Mouse (Mus musculus) bone marrow macrophage, adult 2 months (primary cell): ENCODE measurements around the gene Mtmr2.

Experiments used
- CTCF ChIP-seq: IDR thresholded peaks from 2 replicates; pipeline ENCODE4 v1.5.1; 2012; ENCODE audit warnings: low read depth, mild to moderate bottlenecking, low read length, moderate library complexity
- POLR2A ChIP-seq: IDR thresholded peaks from 2 replicates; pipeline ENCODE4 v1.6.1; 2012; ENCODE audit warnings: mild to moderate bottlenecking, low read depth, low read length, borderline replicate concordance

GRCm38 (mm10) chr9:13774732-13775131 is 26.5 kb downstream of the Mtmr2 start:
- TF ChIP-seq CTCF (no peak), POLR2A (no peak)
